ENCODE assay signal across 10 mouse cellular contexts in genomic region chr10:95112231-95112774, GRCm38 (mm10).
DNase-seq lines count a peak whose midpoint lies in the region; ATAC-seq and TF ChIP-seq lines count a peak whose summit lies in the region.
"Had no signal": no experiment of that assay in that cellular context is flagged by ENCODE, and none has a peak within 500 bp of the region (broad histone marks: within the 10 kb centered on the region; RNA-seq: fewer than 3 reads in every experiment).

No protein-coding gene starts in this region.

- no peak overlapping the region for H3K9ac ChIP-seq in heart, postnatal 0 days (replicated peaks; ENCODE audit: low read depth, low read length)
- H3K9ac ChIP-seq in embryonic facial prominence, embryonic 13.5 days: no peak overlapping the region

- DNase-seq in heart, postnatal 0 days (ENCODE audit: low spot score): no peak
- no peak for DNase-seq in heart, postnatal 25 days (ENCODE audit: low spot score)
- peak; percentile 50 for DNase-seq in lung, postnatal 25 days (ENCODE audit: low spot score)
- no peak for DNase-seq in spleen, postnatal 14 days (ENCODE audit: low spot score in 2 of 2)
- no peak for DNase-seq in layer of hippocampus, adult 9-10 months (ENCODE audit: low spot score)
- no peak for DNase-seq in cerebellum, postnatal 25 days
- DNase-seq: cerebellum, adult 11 months; thymus, postnatal 25 days had no signal

- TF ChIP-seq CTCF in heart, postnatal 0 days (IDR thresholded peaks at IDR 0.05; ENCODE audit: low read depth): peak; percentile 43

- H3K4me3 ChIP-seq in heart, postnatal 0 days (ENCODE audit: low read depth, low read length): no peak overlapping the region
- no peak overlapping the region for H3K4me3 ChIP-seq in embryonic facial prominence, embryonic 13.5 days

- H3K4me2 ChIP-seq in heart, postnatal 0 days (ENCODE audit: low read depth, low read length): no peak overlapping the region
- H3K4me2 ChIP-seq in embryonic facial prominence, embryonic 13.5 days: no peak overlapping the region

- ATAC-seq in heart, postnatal 0 days (ENCODE audit: insufficient read depth, low read depth): no peak
- peak; percentile 57 for ATAC-seq in CD4-positive, CD25-positive, alpha-beta regulatory T cell, adult 4 months
- ATAC-seq in embryonic facial prominence, embryonic 13.5 days (ENCODE audit: insufficient number of reproducible peaks, insufficient read depth, low FRiP score, low TSS enrichment, low read depth): 0 out of 2 replicates have a peak, but pooled peaks have one; percentile 10

- H3K4me1 ChIP-seq in heart, postnatal 0 days (ENCODE audit: control insufficient read depth, insufficient read depth): peaks cover 14% of the 10 kb centered on the region; the same call in 1 of the 2 replicates
- peaks cover 20% of the 10 kb centered on the region for H3K4me1 ChIP-seq in embryonic facial prominence, embryonic 13.5 days

- no peaks in the 10 kb centered on the region for H3K27me3 ChIP-seq in heart, postnatal 0 days (ENCODE audit: control insufficient read depth, insufficient read depth, low read length)
- no peaks in the 10 kb centered on the region for H3K27me3 ChIP-seq in embryonic facial prominence, embryonic 13.5 days

- intact Hi-C loops in heart, postnatal 25 days (cut with DNase I): no loop called here

- no peaks in the 10 kb centered on the region for H3K36me3 ChIP-seq in heart, postnatal 0 days (replicated peaks; ENCODE audit: control insufficient read depth, insufficient read depth, low read length)
- no peaks in the 10 kb centered on the region for H3K36me3 ChIP-seq in embryonic facial prominence, embryonic 13.5 days

- 63% methylated on average over 14 of the region's 14 CpGs for WGBS in heart, postnatal 0 days
- 56% methylated on average over 14 of the region's 14 CpGs for WGBS in embryonic facial prominence, embryonic 13.5 days

- no peaks in the 10 kb centered on the region for H3K9me3 ChIP-seq in heart, postnatal 0 days (replicated peaks; ENCODE audit: control insufficient read depth, low read length)
- no peaks in the 10 kb centered on the region for H3K9me3 ChIP-seq in embryonic facial prominence, embryonic 13.5 days

- TF ChIP-seq EP300 in heart, postnatal 0 days (IDR thresholded peaks at IDR 0.05; ENCODE audit: low read depth): no peak

- H3K27ac ChIP-seq in heart, postnatal 0 days (ENCODE audit: low read depth): no peak overlapping the region
- H3K27ac ChIP-seq in embryonic facial prominence, embryonic 13.5 days: no peak overlapping the region
